Comparison of ENCODE assay signal across 8 mouse cellular contexts in the genomic region with DNA sequence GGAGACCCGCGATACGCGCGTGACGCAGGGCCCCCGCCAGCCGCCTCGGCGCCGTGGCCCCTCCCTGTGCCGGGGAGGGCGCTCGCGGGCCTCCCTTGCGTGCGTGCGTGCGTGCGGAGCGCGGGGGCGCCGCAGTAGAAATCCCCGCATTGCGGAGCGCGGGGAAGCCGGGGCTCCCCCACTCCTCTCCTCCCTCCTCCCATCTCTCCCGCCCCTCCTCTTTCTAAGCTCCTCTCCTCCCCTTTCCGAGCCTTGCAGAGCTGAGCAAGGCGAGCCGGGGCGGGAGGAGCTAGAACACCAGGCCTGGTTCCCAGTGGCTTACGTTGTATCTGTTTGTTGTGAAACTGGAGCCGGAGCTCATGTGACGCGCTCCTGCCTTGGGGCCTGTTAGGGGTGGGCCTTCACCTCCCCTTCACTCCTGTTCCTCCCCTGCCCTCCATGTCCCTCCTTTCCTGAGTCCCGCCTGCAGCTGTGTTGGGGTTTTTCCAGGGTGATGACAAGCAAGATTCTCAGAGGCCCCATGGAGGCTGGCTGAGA. TPM values are rescaled to one million over a fixed set of nuclear protein-coding genes. Genes with fewer than 3 reads are reported as not detected.
DNase-seq lines count a peak whose midpoint lies in the region; ATAC-seq and TF ChIP-seq lines count a peak whose summit lies in the region.

No protein-coding gene starts in this region.

- H3K4me1 ChIP-seq in hindbrain, postnatal 0 days (ENCODE audit: insufficient read depth, low read length), result peaks cover 18% of the 10 kb centered on the region

- no peaks in the 10 kb centered on the region for H3K9me3 ChIP-seq in hindbrain, postnatal 0 days (ENCODE audit: low read length)

- TF ChIP-seq CTCF in gastrocnemius, adult 2 months (IDR thresholded peaks at IDR 0.05), result no peak
- no peak for TF ChIP-seq CTCF in hindbrain, postnatal 0 days (IDR thresholded peaks at IDR 0.05; ENCODE audit: low read depth)
- TF ChIP-seq CTCF in left cerebral cortex, adult 2 months (IDR thresholded peaks at IDR 0.05), result no peak; the same call in 1 of the 2 replicates

- peak overlapping the region; percentile 81 for H3K9ac ChIP-seq in hindbrain, postnatal 0 days (replicated peaks; ENCODE audit: low read length)

- H3K36me3 ChIP-seq in hindbrain, postnatal 0 days (ENCODE audit: insufficient read depth, low read length), result peaks cover 24% of the 10 kb centered on the region
- H3K36me3 ChIP-seq in macrophage (ENCODE audit: inconsistent target), result peaks cover 4% of the 10 kb centered on the region; the same call in 1 of the 2 replicates

- peak overlapping the region; percentile 100 for H3K27ac ChIP-seq in gastrocnemius, adult 2 months
- peak overlapping the region; percentile 97 for H3K27ac ChIP-seq in hindbrain, postnatal 0 days
- peak overlapping the region; percentile 97 for H3K27ac ChIP-seq in left cerebral cortex, adult 2 months
- H3K27ac ChIP-seq in macrophage, result peak overlapping the region; percentile 33

- H3K4me3 ChIP-seq in gastrocnemius, adult 2 months, result peak overlapping the region; percentile 82
- H3K4me3 ChIP-seq in hindbrain, postnatal 0 days (ENCODE audit: low read length), result peak overlapping the region; percentile 82
- peak overlapping the region; percentile 96 for H3K4me3 ChIP-seq in left cerebral cortex, adult 2 months
- H3K4me3 ChIP-seq in macrophage (ENCODE audit: inconsistent target), result peak overlapping the region; percentile 15; the same call in 1 of the 2 replicates

- DNase-seq in WW6 (ENCODE audit: low read depth, low spot score), result peak; percentile 77
- peak; percentile 81 to 88 for DNase-seq in cerebellum, postnatal 36 days
- peak; percentile 95 for DNase-seq in gastrocnemius, adult 2 months
- DNase-seq in hindbrain, postnatal 0 days (ENCODE audit: low spot score), result peak; percentile 92
- DNase-seq in left cerebral cortex, adult 2 months (ENCODE audit: extremely low spot score in 1 of 2, low spot score in 2 of 2), result peak; percentile 88
- peak; percentile 82 for DNase-seq in retina, postnatal 7 days (ENCODE audit: low read depth, low spot score)
- peak; percentile 74 for DNase-seq in urinary bladder, postnatal 25 days (ENCODE audit: low spot score)

- no peaks in the 10 kb centered on the region; the same call in 1 of the 2 replicates for H3K79me2 ChIP-seq in macrophage (ENCODE audit: inconsistent target)

- peak; percentile 79 for ATAC-seq in hindbrain, postnatal 0 days

- H3K27me3 ChIP-seq in hindbrain, postnatal 0 days (ENCODE audit: insufficient read depth, low read length), result no peaks in the 10 kb centered on the region

- peak overlapping the region; percentile 76 for H3K4me2 ChIP-seq in hindbrain, postnatal 0 days (ENCODE audit: low read depth, low read length)

- under 1% methylated on average over 26 of the region's 39 CpGs for WGBS in hindbrain, postnatal 0 days
- WGBS in macrophage (ENCODE audit: missing documents), result 2% methylated on average over 30 of the region's 39 CpGs

- intact Hi-C loops in gastrocnemius, adult 2 months (cut with DNase I), result loop anchor here (1.0 kb wide), 1 partner anchor 24 kb away; no protein-coding TSS in a partner anchor
- intact Hi-C loops in left cerebral cortex, adult 2 months (cut with DNase I), result loop anchor here (1.0 to 5.0 kb wide), 2 partner anchors 26 to 36 kb away; no protein-coding TSS in a partner anchor

RNA-seq across cellular contexts. Expression of a gene that starts 1.8 kb away (rescaled TPM):
- 10 to 100 TPM; 34.4 to 46.6 TPM for total RNA-seq in gastrocnemius, adult 2 months (2021)
- total RNA-seq in hindbrain, postnatal 0 days (2014; rRNA removed), result 98.0 and 104 TPM in 2 replicates
- 69.8 TPM in 2 replicates for polyA plus RNA-seq in hindbrain, postnatal 0 days (2015; fragmentation: Nextera tagmentation; extraction: Ambion mirVana)
- 10 to 100 TPM; 46.8 to 50.0 TPM for total RNA-seq in left cerebral cortex, adult 2 months (2021)
- total RNA-seq in macrophage (2018; cell fraction: chromatin; rRNA removed), result 100 to 1,000 TPM in 1 of 26 experiments, 10 to 100 TPM in 23, 1 to 10 TPM in 2; 6.6 to 141 (median 25.1) TPM
- total RNA-seq in macrophage (2018; cell fraction: cytosol; rRNA removed), result 10 to 100 TPM in 21 of 26 experiments, 1 to 10 TPM in 5; 6.8 to 83.9 (median 17.8) TPM
- 100 to 1,000 TPM in 2 of 26 experiments, 10 to 100 TPM in 24; 10.5 to 127 (median 24.4) TPM for total RNA-seq in macrophage (2018; cell fraction: nucleus; rRNA removed)
- 2.9 to 8.0 TPM (median 7.6 TPM) in 3 replicates for polyA plus RNA-seq in macrophage (2018)

RNA-seq across cellular contexts. Expression of a gene that starts 44.3 kb away (rescaled TPM):
- 10 to 100 TPM in 1 of 2 experiments, 1 to 10 TPM in 1; 8.1 to 11.6 TPM for total RNA-seq in gastrocnemius, adult 2 months (2021)
- 15.9 and 18.9 TPM in 2 replicates for total RNA-seq in hindbrain, postnatal 0 days (2014; rRNA removed)
- 38.9 and 40.1 TPM in 2 replicates for polyA plus RNA-seq in hindbrain, postnatal 0 days (2015; fragmentation: Nextera tagmentation; extraction: Ambion mirVana)
- 10 to 100 TPM; 22.1 to 26.3 TPM for total RNA-seq in left cerebral cortex, adult 2 months (2021)
- 10 to 100 TPM in 11 of 26 experiments, 1 to 10 TPM in 15; 3.5 to 15.9 (median 7.7) TPM for total RNA-seq in macrophage (2018; cell fraction: chromatin; rRNA removed)
- 10 to 100 TPM; 20.1 to 37.1 (median 28.5) TPM for total RNA-seq in macrophage (2018; cell fraction: cytosol; rRNA removed)
- total RNA-seq in macrophage (2018; cell fraction: nucleus; rRNA removed), result 10 to 100 TPM in 25 of 26 experiments, 1 to 10 TPM in 1; 7.8 to 44.4 (median 26.1) TPM
- polyA plus RNA-seq in macrophage (2018), result 23.5 to 44.3 TPM (median 25.4 TPM) in 3 replicates

RNA-seq across cellular contexts. Expression of a gene that starts 44.6 kb away (rescaled TPM):
- total RNA-seq in gastrocnemius, adult 2 months (2021), result 1 to 10 TPM; 3.9 to 6.6 TPM
- 12.7 and 17.4 TPM in 2 replicates for total RNA-seq in hindbrain, postnatal 0 days (2014; rRNA removed)
- 6.3 and 7.2 TPM in 2 replicates for polyA plus RNA-seq in hindbrain, postnatal 0 days (2015; fragmentation: Nextera tagmentation; extraction: Ambion mirVana)
- total RNA-seq in left cerebral cortex, adult 2 months (2021), result 10 to 100 TPM; 13.3 to 14.4 TPM
- 10 to 100 TPM in 22 of 26 experiments, 1 to 10 TPM in 4; 7.9 to 30.6 (median 18.7) TPM for total RNA-seq in macrophage (2018; cell fraction: chromatin; rRNA removed)
- total RNA-seq in macrophage (2018; cell fraction: cytosol; rRNA removed), result 10 to 100 TPM in 17 of 26 experiments, 1 to 10 TPM in 9; 7.7 to 15.0 (median 11.0) TPM
- 10 to 100 TPM in 23 of 26 experiments, 1 to 10 TPM in 3; 8.0 to 29.7 (median 13.9) TPM for total RNA-seq in macrophage (2018; cell fraction: nucleus; rRNA removed)
- 12.8 to 16.9 TPM (median 14.4 TPM) in 3 replicates for polyA plus RNA-seq in macrophage (2018)

Comparison
In these comparisons a context has a peak if more than half of its experiments do, and no peak if none do; other contexts are left out.
1. Peak in every context shown above with its lines: DNase-seq, ATAC-seq, H3K4me3 ChIP-seq and H3K27ac ChIP-seq.
2. H3K27ac ChIP-seq: peak in every context shown above with its lines; median percentile 100 in gastrocnemius, adult 2 months; 97 in hindbrain, postnatal 0 days; 97 in left cerebral cortex, adult 2 months; 33 in macrophage.
3. H3K4me3 ChIP-seq: peak in every context shown above with its lines; median percentile 96 in left cerebral cortex, adult 2 months; 82 in gastrocnemius, adult 2 months; 82 in hindbrain, postnatal 0 days; 15 in macrophage.